Mouse (Mus musculus): ENCODE results near the gene Arrdc5. TPM values are rescaled to one million over a fixed set of nuclear protein-coding genes. Genes with fewer than 3 reads are reported as not detected.

Gene Arrdc5
- polyA plus RNA-seq (2012; ENCODE audit: insufficient read depth, insufficient read length, missing spikeins) = not detected in 2 replicates

DNA sequence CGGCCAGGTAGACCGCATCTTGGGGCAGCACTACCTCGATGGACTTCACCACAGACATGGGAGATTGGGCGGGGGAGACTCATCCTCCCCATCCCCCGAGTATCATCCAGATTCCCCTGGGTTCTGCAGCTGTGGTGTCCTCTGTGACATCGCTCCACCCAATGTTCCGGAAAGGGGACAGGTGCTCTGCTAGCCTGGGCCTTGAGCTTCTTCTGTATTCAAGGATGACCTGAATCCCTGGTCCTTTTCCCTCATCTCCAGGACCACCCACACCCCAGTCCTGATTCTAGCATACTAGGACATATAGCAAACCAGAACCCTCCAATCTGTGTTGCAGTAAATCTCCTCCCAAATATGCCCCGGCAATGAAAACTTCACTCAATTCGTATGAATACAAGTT, at the start of gene Arrdc5:
TSS of gene Arrdc5 (minus strand) at position 101 of the 400 bp plus-strand sequence.
- Histone ChIP-seq H3K4me1 (ENCODE audit: control insufficient read depth, insufficient read depth, insufficient read length, low read length) (peaks cover 10% of the 10 kb centered on the region), H3K27ac (replicated peaks; ENCODE audit: low read depth, low read length) (peak within 1 kb of the TSS; percentile 58), H3K4me3 (ENCODE audit: insufficient read depth, low read depth, low read length) (no peak within 1 kb of the TSS)

- H3K4me1 ChIP-seq (ENCODE audit: control insufficient read depth, insufficient read depth, insufficient read length, low read length) = no peaks in the 10 kb centered on the region; the same call in 1 of the 2 replicates
- no peak overlapping the region for H3K27ac ChIP-seq (replicated peaks; ENCODE audit: low read depth, low read length)
Observed at GRCm38 (mm10) chr17:56348586-56348985, 48.5 kb upstream of the Arrdc5 start.

DNA sequence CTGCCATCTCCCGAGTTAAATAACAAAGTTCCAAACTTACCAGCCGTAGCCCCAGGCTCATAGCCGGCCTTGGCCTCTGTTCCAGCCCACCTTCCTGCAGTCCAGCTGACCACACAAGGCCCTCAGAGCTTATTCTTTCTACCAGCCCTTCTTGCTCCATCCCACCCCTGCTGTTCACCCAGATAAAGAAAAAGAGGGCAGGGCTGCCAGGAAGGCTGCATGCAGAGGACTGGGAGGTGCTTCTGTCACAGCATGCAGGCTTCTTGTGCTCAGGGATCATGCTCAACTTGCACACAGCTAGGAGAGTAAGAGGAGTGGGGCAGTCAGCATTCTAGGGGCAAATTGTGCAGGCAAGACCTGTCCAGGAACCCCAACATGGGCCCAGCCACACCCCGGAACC, 48.0 kb upstream of the Arrdc5 start:
- H3K4me1 ChIP-seq (ENCODE audit: control insufficient read depth, insufficient read depth, insufficient read length, low read length) = no peaks in the 10 kb centered on the region; the same call in 1 of the 2 replicates

More at GRCm38 (mm10) chr17:56348586-56348985, 48.5 kb upstream of the Arrdc5 start:
- no peak overlapping the region for H3K4me3 ChIP-seq (ENCODE audit: insufficient read depth, low read depth, low read length)

DNA sequence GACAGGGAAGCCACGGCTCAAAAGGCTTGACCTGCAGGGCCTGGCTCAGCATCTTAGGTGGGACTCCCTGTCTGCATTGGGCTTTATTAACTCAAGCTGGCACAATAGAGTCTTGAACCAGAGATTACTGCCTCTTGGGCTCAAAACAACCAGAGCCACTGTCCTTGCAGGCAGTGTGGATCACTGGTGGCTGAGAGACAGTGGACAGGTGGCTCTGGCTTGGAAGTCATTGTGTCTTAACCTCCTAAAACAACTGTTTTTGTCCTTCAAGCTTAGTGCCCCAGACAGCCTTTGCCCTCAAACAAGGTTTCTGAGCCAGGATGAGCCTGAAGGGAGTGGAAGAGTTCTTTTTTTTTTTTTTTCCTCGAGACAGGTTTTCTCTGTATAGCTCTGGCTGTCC, 45.3 kb upstream of the Arrdc5 start:
- no peak overlapping the region for H3K4me3 ChIP-seq (ENCODE audit: insufficient read depth, low read depth, low read length)
- H3K27ac ChIP-seq (replicated peaks; ENCODE audit: low read depth, low read length) = no peak overlapping the region

More for the DNA sequence above, 48.0 kb upstream of the Arrdc5 start:
- Histone ChIP-seq H3K27ac (replicated peaks; ENCODE audit: low read depth, low read length) (no peak overlapping the region), H3K4me3 (ENCODE audit: insufficient read depth, low read depth, low read length) (no peak overlapping the region)

DNA sequence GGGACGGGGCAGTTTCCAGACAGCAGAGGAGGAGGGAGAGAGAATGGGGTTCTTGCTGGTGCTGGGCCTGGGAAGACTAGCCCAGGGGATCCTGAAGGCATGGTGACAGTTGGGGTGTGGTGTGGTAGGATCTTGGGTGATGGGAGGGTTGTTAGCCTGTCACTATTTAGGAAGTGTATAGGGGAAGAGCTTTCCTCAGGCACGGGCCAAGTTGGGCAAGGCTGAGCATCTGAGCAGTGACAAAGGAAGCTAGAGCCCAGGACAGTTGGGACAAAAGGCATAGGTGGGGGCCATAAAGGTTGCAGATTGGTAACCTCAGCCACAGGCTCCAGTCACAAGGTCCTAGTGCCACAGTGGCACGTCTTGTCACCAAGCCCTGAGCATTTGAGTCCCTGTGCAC, 43.4 kb upstream of the Arrdc5 start:
- no peak overlapping the region for H3K4me3 ChIP-seq (ENCODE audit: insufficient read depth, low read depth, low read length)
- peaks cover 13% of the 10 kb centered on the region for H3K4me1 ChIP-seq (ENCODE audit: control insufficient read depth, insufficient read depth, insufficient read length, low read length)
- no peak overlapping the region for H3K27ac ChIP-seq (replicated peaks; ENCODE audit: low read depth, low read length)

More for the DNA sequence above, 45.3 kb upstream of the Arrdc5 start:
- H3K4me1 ChIP-seq (ENCODE audit: control insufficient read depth, insufficient read depth, insufficient read length, low read length) = peaks cover 7% of the 10 kb centered on the region

GRCm38 (mm10) chr17:56340717-56341116, 40.6 kb upstream of the Arrdc5 start:
- no peak overlapping the region for H3K4me3 ChIP-seq (ENCODE audit: insufficient read depth, low read depth, low read length)
- H3K4me1 ChIP-seq (ENCODE audit: control insufficient read depth, insufficient read depth, insufficient read length, low read length) = peaks cover 13% of the 10 kb centered on the region
- no peak overlapping the region for H3K27ac ChIP-seq (replicated peaks; ENCODE audit: low read depth, low read length)

DNA sequence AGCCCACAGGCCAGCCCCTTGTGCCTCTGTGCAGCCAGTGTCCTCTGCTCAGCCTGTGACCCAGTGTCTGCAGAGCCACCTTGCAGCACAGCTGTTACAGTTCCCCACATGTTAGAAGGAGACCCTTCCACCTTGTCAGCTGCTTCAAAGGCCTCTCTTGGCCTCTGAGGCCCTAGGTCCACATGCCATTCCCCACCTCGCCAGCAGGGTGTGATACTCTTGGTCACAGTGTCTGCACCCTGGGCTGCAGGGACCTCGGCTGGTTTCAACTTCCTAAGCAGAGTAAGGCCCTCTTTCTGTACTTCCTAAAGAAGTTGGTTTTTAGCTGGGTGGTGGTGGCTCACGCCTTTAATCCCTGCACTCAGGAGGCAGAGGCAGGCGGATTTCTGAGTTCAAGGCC, 38.8 kb upstream of the Arrdc5 start:
- H3K27ac ChIP-seq (replicated peaks; ENCODE audit: low read depth, low read length) = no peak overlapping the region
- no peak overlapping the region for H3K4me3 ChIP-seq (ENCODE audit: insufficient read depth, low read depth, low read length)
- H3K4me1 ChIP-seq (ENCODE audit: control insufficient read depth, insufficient read depth, insufficient read length, low read length) = peaks cover 13% of the 10 kb centered on the region

DNA sequence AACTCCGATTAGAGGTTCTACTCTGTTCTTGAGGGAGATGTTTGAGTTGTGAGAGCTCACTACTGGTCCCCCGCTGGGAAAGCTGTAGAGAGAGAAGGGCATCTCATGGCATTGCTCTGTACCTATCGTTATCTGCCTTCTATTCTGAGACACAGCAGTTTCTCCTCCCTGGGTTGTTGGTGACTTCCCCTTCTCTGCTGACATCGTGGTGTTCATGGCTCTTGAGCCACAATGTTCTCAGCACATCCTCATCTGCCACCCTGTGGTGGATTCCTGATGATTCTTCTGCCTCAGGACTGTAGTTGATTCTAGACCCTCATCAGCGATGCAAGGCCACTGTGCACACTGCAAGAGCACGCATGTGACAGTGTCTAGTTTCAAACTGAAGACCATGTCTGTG, 37.7 kb upstream of the Arrdc5 start:
- H3K4me1 ChIP-seq (ENCODE audit: control insufficient read depth, insufficient read depth, insufficient read length, low read length) = peaks cover 13% of the 10 kb centered on the region
- no peak overlapping the region for H3K27ac ChIP-seq (replicated peaks; ENCODE audit: low read depth, low read length)
- H3K4me3 ChIP-seq (ENCODE audit: insufficient read depth, low read depth, low read length) = no peak overlapping the region

DNA sequence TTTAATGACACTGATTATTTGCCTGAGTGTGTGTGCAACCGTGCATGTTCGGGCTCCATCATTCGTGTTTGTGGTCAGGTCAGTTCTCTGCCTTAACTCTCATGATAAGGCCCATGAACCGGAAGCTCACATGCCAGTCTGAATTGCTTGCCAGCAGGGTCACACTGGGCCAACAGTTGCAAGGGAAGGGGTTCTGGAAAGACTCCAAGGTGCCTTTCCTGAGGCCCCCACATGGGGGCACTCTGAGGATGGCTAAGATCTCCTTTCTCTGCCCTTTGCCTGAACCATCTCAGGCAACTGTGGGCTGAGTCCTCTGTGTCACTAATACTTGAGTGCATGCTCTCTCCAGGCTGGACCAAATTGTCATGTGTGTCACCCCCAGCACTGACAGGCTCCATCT, 37.1 kb upstream of the Arrdc5 start:
- no peak overlapping the region for H3K4me3 ChIP-seq (ENCODE audit: insufficient read depth, low read depth, low read length)
- H3K4me1 ChIP-seq (ENCODE audit: control insufficient read depth, insufficient read depth, insufficient read length, low read length) = peaks cover 13% of the 10 kb centered on the region
- H3K27ac ChIP-seq (replicated peaks; ENCODE audit: low read depth, low read length) = no peak overlapping the region

DNA sequence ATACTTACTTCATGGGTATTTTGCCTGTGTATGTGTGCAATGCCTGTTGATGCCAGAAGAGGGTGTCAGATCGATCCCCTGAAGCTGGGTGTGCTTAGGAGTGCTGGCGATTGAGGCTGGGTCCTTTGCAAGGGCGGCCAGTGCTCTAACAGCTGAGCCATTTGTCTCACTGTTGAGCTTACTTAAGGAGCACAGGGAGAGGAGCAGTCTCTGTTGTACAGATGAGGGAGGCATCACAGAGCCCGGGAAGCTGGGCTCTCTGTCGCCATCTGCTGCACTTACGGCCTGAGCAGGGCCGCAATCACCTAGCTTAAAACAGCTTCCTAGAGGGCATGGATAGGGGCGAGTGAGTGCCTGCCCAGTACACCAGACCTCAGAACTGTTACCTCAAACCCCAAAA, 32.9 kb upstream of the Arrdc5 start:
- Histone ChIP-seq H3K27ac (replicated peaks; ENCODE audit: low read depth, low read length) (no peak overlapping the region), H3K4me3 (ENCODE audit: insufficient read depth, low read depth, low read length) (no peak overlapping the region), H3K4me1 (ENCODE audit: control insufficient read depth, insufficient read depth, insufficient read length, low read length) (peaks cover 10% of the 10 kb centered on the region)

DNA sequence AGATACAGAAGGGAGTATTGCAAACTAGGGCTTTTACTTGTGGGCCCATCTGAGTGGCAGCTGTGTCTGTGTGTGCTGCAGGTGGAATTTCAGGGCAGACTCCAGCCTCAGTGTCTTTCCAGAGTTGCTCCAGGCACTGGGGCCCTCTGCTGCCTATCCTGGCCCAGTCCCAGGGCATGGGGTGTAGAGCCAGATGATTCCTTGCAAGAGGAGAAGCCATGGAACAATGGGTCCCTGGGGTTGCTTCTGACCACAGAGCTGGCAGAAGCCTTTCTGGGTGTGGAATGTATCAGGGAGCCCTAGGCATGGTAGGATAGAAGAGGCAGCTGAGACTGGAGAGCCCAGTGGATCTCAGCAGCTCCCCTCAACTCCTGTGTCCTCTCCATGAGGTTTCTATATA, 31.2 kb upstream of the Arrdc5 start:
- no peak overlapping the region for H3K27ac ChIP-seq (replicated peaks; ENCODE audit: low read depth, low read length)
- H3K4me1 ChIP-seq (ENCODE audit: control insufficient read depth, insufficient read depth, insufficient read length, low read length) = peaks cover 18% of the 10 kb centered on the region
- H3K4me3 ChIP-seq (ENCODE audit: insufficient read depth, low read depth, low read length) = no peak overlapping the region

GRCm38 (mm10) chr17:56330345-56330744, 30.3 kb upstream of the Arrdc5 start:
- Histone ChIP-seq H3K4me1 (ENCODE audit: control insufficient read depth, insufficient read depth, insufficient read length, low read length) (peaks cover 18% of the 10 kb centered on the region), H3K27ac (replicated peaks; ENCODE audit: low read depth, low read length) (no peak overlapping the region), H3K4me3 (ENCODE audit: insufficient read depth, low read depth, low read length) (no peak overlapping the region)

DNA sequence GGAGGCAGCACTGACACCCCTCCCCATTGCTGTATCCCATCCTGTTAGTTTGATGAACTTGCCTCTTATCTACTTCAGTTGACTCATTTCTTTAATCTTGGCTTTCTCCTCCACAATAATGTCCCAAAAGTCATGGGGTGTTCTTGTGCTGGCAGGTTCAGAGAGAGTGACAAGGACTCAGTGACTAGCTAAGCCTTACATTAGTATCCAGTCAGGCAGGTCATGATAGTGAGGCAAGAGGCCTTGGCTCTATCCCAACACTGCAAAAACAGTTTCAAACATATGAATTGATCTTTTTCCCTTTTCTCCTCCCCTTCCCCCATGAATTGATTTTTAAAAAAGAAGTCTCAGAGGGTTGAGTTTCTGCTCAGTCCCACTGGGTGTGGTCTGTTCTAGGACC, 29.2 kb upstream of the Arrdc5 start:
- no peak overlapping the region for H3K4me3 ChIP-seq (ENCODE audit: insufficient read depth, low read depth, low read length)
- H3K4me1 ChIP-seq (ENCODE audit: control insufficient read depth, insufficient read depth, insufficient read length, low read length) = peaks cover 18% of the 10 kb centered on the region
- H3K27ac ChIP-seq (replicated peaks; ENCODE audit: low read depth, low read length) = no peak overlapping the region

DNA sequence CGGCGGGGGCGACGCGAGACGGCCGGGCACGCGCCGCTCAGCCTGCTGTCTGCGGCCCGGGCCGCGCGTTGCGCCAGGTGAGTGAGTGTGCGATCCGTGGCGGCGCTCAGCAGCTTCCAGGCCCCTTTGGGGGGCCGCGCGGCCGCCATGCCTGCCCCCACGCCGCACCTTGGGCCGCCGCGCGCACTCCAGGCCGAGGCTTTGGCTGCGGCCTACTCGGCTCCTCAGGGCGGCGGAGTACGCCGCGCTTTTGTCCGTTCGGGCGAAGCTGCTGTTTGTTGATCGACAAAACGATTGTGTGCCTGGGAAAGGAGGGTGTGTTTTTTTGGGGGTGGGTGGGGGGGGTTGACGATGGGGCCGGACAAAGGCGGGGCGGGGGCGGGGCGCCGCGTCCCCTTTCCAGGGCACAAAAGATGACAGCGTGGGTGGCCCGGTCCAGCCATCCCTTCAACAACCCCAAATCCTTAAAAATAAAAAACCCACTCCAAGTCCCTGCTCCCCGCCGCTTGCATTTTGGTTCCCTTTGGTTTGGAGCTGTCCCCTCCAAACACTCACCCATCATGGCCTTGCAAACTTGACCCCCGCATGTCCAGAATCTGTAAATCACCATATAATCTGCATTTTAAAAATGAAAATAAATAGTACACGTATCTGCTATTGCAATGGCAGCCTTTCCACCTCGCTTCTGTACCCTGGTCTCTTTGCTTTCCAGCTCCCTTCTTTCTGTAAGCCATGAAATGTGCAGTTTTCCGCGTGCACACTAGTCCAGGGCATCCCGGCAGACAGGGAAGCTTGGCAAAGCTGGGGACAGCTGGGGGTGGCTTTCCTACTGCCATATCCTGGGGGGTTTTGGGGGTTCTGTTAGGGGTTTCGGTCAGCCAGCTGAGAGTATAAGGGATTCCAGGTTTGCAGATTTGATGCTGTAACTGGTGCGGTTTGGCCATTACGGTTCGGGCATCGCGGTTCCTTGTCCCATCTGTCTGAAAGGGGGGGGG, 26.4 kb upstream of the Arrdc5 start:
- Histone ChIP-seq H3K4me3 (ENCODE audit: insufficient read depth, low read depth, low read length) (peak overlapping the region; percentile 70), H3K27ac (replicated peaks; ENCODE audit: low read depth, low read length) (0 out of 2 replicates have a peak overlapping the region, but pooled peaks have one; percentile 20), H3K4me1 (ENCODE audit: control insufficient read depth, insufficient read depth, insufficient read length, low read length) (peaks cover 18% of the 10 kb centered on the region)

GRCm38 (mm10) chr17:56325450-56326152, 25.5 kb upstream of the Arrdc5 start, which contains the start of gene Kdm4b:
Gene Kdm4b (plus strand): TSS chr17:56326062.
- peaks cover 15% of the 10 kb centered on the region for H3K4me1 ChIP-seq (ENCODE audit: control insufficient read depth, insufficient read depth, insufficient read length, low read length)
- peak within 1 kb of the TSS; percentile 49 for H3K27ac ChIP-seq (replicated peaks; ENCODE audit: low read depth, low read length)
- H3K4me3 ChIP-seq (ENCODE audit: insufficient read depth, low read depth, low read length) = peak within 1 kb of the TSS; percentile 70
